Mouse (Mus musculus): ENCODE data around the gene Srp72. TPM values are rescaled to one million over a fixed set of nuclear protein-coding genes. Genes with fewer than 3 reads are reported as not detected.

Srp72 gene
- polyA plus RNA-seq, 1 experiment from 2014 or later: 41.3 TPM

- no peaks in the 10 kb centered on the region for H3K27me3 ChIP-seq
- no peaks in the 10 kb centered on the region for H3K9me3 ChIP-seq (replicated peaks)
- peak; percentile 0; the same call in 1 of the 2 replicates for ATAC-seq (ENCODE audit: insufficient read depth)
- H3K36me3 ChIP-seq (replicated peaks): peaks cover 35% of the 10 kb centered on the region
- H3K27ac ChIP-seq (replicated peaks): peak overlapping the region; percentile 86
- H3K4me2 ChIP-seq: peak overlapping the region; percentile 97
- H3K4me1 ChIP-seq (replicated peaks): peaks cover 74% of the 10 kb centered on the region
- peak overlapping the region; percentile 68 for H3K9ac ChIP-seq
- under 1% methylated on average over 24 of the region's 24 CpGs for WGBS (ENCODE audit: insufficient replicate concordance)
- peak overlapping the region; percentile 75 for H3K4me3 ChIP-seq (replicated peaks)
Observed at GRCm38 (mm10) chr5:76950343-76951105, 24.0 kb upstream of the Srp72 start.

GRCm38 (mm10) chr5:76951106-76952027, 23.1 kb upstream of the Srp72 start, which contains the start of the genes Paics and Ppat:
TSS of gene Paics (plus strand) at chr5:76951307.
TSS of gene Ppat (minus strand) at chr5:76951578.
- peak within 1 kb of the TSS; percentile 86 for H3K27ac ChIP-seq (replicated peaks)
- no peaks in the 10 kb centered on the region for H3K27me3 ChIP-seq
- no peaks in the 10 kb centered on the region for H3K9me3 ChIP-seq (replicated peaks)
- peak within 1 kb of the TSS; percentile 97 for H3K4me2 ChIP-seq
- H3K4me1 ChIP-seq (replicated peaks): peaks cover 71% of the 10 kb centered on the region
- under 1% methylated on average over 81 of the region's 81 CpGs for WGBS (ENCODE audit: insufficient replicate concordance)
- ATAC-seq (ENCODE audit: insufficient read depth): peak; percentile 92
- peak within 1 kb of the TSS; percentile 71 for H3K9ac ChIP-seq
- peak within 1 kb of the TSS; percentile 75 for H3K4me3 ChIP-seq (replicated peaks)
- peaks cover 43% of the 10 kb centered on the region for H3K36me3 ChIP-seq (replicated peaks)

GRCm38 (mm10) chr5:76952112-76953040, 22.1 kb upstream of the Srp72 start:
- peaks cover 62% of the 10 kb centered on the region for H3K4me1 ChIP-seq (replicated peaks)
- no peaks in the 10 kb centered on the region for H3K27me3 ChIP-seq
- peaks cover 46% of the 10 kb centered on the region for H3K36me3 ChIP-seq (replicated peaks)

GRCm38 (mm10) chr5:76953794-76954193, 20.7 kb upstream of the Srp72 start:
- Histone ChIP-seq H3K9me3 (replicated peaks) (no peaks in the 10 kb centered on the region), H3K4me1 (replicated peaks) (peaks cover 48% of the 10 kb centered on the region), H3K4me3 (replicated peaks) (peak overlapping the region; percentile 3; the same call in 1 of the 2 replicates), H3K36me3 (replicated peaks) (peaks cover 50% of the 10 kb centered on the region), H3K4me2 (peak overlapping the region; percentile 97), H3K27ac (replicated peaks) (no peak overlapping the region), H3K27me3 (no peaks in the 10 kb centered on the region), H3K9ac (no peak overlapping the region)
- WGBS (ENCODE audit: insufficient replicate concordance): 62% methylated on average over 3 of the region's 3 CpGs
- no peak for ATAC-seq (ENCODE audit: insufficient read depth)

More at GRCm38 (mm10) chr5:76952112-76953040, 22.1 kb upstream of the Srp72 start:
- no peaks in the 10 kb centered on the region for H3K9me3 ChIP-seq (replicated peaks)
- peak overlapping the region; percentile 75 for H3K4me3 ChIP-seq (replicated peaks)
- H3K4me2 ChIP-seq: peak overlapping the region; percentile 97
- 4% methylated on average over 7 of the region's 7 CpGs for WGBS (ENCODE audit: insufficient replicate concordance)
- no peak for ATAC-seq (ENCODE audit: insufficient read depth)
- H3K9ac ChIP-seq: peak overlapping the region; percentile 71
- peak overlapping the region; percentile 86 for H3K27ac ChIP-seq (replicated peaks)

GRCm38 (mm10) chr5:76954271-76954900, 20.1 kb upstream of the Srp72 start:
- peak overlapping the region; percentile 97; the same call in 1 of the 2 replicates for H3K4me2 ChIP-seq

GRCm38 (mm10) chr5:76955474-76955873, 19.0 kb upstream of the Srp72 start:
- Histone ChIP-seq H3K4me2 (no peak overlapping the region), H3K9ac (no peak overlapping the region), H3K4me3 (replicated peaks) (no peak overlapping the region), H3K27ac (replicated peaks) (peak overlapping the region; percentile 33; the same call in 1 of the 2 replicates), H3K36me3 (replicated peaks) (peaks cover 67% of the 10 kb centered on the region), H3K9me3 (replicated peaks) (no peaks in the 10 kb centered on the region), H3K4me1 (replicated peaks) (peaks cover 36% of the 10 kb centered on the region), H3K27me3 (no peaks in the 10 kb centered on the region)
- whole genome bisulfite sequencing (ENCODE audit: insufficient replicate concordance): 75% methylated on average over 4 of the region's 4 CpGs
- no peak for ATAC-seq (ENCODE audit: insufficient read depth)

More at GRCm38 (mm10) chr5:76954271-76954900, 20.1 kb upstream of the Srp72 start:
- no peaks in the 10 kb centered on the region for H3K9me3 ChIP-seq (replicated peaks)
- H3K4me1 ChIP-seq (replicated peaks): peaks cover 45% of the 10 kb centered on the region
- WGBS (ENCODE audit: insufficient replicate concordance): 57% methylated on average over 6 of the region's 6 CpGs
- 0 out of 2 replicates have a peak overlapping the region, but pooled peaks have one; percentile 33 for H3K27ac ChIP-seq (replicated peaks)
- H3K36me3 ChIP-seq (replicated peaks): peaks cover 56% of the 10 kb centered on the region
- H3K4me3 ChIP-seq (replicated peaks): peak overlapping the region; percentile 3; the same call in 1 of the 2 replicates
- H3K9ac ChIP-seq: no peak overlapping the region
- no peak for ATAC-seq (ENCODE audit: insufficient read depth)
- H3K27me3 ChIP-seq: no peaks in the 10 kb centered on the region

GRCm38 (mm10) chr5:76957954-76958353, 16.5 kb upstream of the Srp72 start:
- Histone ChIP-seq H3K27me3 (no peaks in the 10 kb centered on the region), H3K4me2 (no peak overlapping the region), H3K9me3 (replicated peaks) (no peaks in the 10 kb centered on the region), H3K4me1 (replicated peaks) (peaks cover 23% of the 10 kb centered on the region), H3K9ac (no peak overlapping the region), H3K27ac (replicated peaks) (no peak overlapping the region), H3K4me3 (replicated peaks) (no peak overlapping the region), H3K36me3 (replicated peaks) (peaks cover 90% of the 10 kb centered on the region)
- 79% methylated on average over 1 of the region's 1 CpGs for WGBS (ENCODE audit: insufficient replicate concordance)
- ATAC-seq (ENCODE audit: insufficient read depth): no peak

GRCm38 (mm10) chr5:76959587-76959986, 14.9 kb upstream of the Srp72 start:
- Histone ChIP-seq H3K4me3 (replicated peaks) (no peak overlapping the region), H3K36me3 (replicated peaks) (peaks cover 97% of the 10 kb centered on the region), H3K9ac (no peak overlapping the region), H3K4me2 (no peak overlapping the region), H3K9me3 (replicated peaks) (no peaks in the 10 kb centered on the region), H3K27ac (replicated peaks) (no peak overlapping the region), H3K4me1 (replicated peaks) (peaks cover 9% of the 10 kb centered on the region), H3K27me3 (no peaks in the 10 kb centered on the region)
- WGBS (ENCODE audit: insufficient replicate concordance): 82% methylated on average over 5 of the region's 5 CpGs
- no peak for ATAC-seq (ENCODE audit: insufficient read depth)

- Histone ChIP-seq H3K27me3 (no peaks in the 10 kb centered on the region), H3K4me2 (no peak overlapping the region), H3K36me3 (replicated peaks) (peaks cover 93% of the 10 kb centered on the region), H3K27ac (replicated peaks) (no peak overlapping the region), H3K9ac (no peak overlapping the region), H3K9me3 (replicated peaks) (no peaks in the 10 kb centered on the region), H3K4me1 (replicated peaks) (no peaks in the 10 kb centered on the region), H3K4me3 (replicated peaks) (no peak overlapping the region)
- ATAC-seq (ENCODE audit: insufficient read depth): no peak
- WGBS (ENCODE audit: insufficient replicate concordance): 79% methylated on average over 11 of the region's 11 CpGs
Observed at GRCm38 (mm10) chr5:76962545-76962944, 11.9 kb upstream of the Srp72 start.

- Histone ChIP-seq H3K4me1 (replicated peaks) (no peaks in the 10 kb centered on the region), H3K9me3 (replicated peaks) (no peaks in the 10 kb centered on the region), H3K4me3 (replicated peaks) (no peak overlapping the region), H3K4me2 (no peak overlapping the region), H3K27me3 (no peaks in the 10 kb centered on the region), H3K36me3 (replicated peaks) (peaks cover 93% of the 10 kb centered on the region), H3K27ac (replicated peaks) (no peak overlapping the region), H3K9ac (no peak overlapping the region)
- WGBS (ENCODE audit: insufficient replicate concordance): 83% methylated on average over 3 of the region's 3 CpGs
- ATAC-seq (ENCODE audit: insufficient read depth): no peak
Observed at GRCm38 (mm10) chr5:76964651-76965050, 9.8 kb upstream of the Srp72 start.

Measured in liver, embryonic 15.5 days (tissue).